Mouse (Mus musculus) stomach, postnatal 0 days (tissue): ENCODE data around the gene Lmo7. TPM values are rescaled to one million over a fixed set of nuclear protein-coding genes. Genes with fewer than 3 reads are reported as not detected.

Experiments used
- ATAC-seq: fragments of 200-750 bp; cut with Nextera tagmentation; 2 replicates; pipeline ENCODE4 v1.8.0; 2017; ENCODE audit not compliant: low FRiP score, low TSS enrichment
- DNase-seq: peaks from one replicate; pipeline ENCODE4 v3.0.0-alpha.2; 2016; ENCODE audit warnings: low spot score
- H3K27ac ChIP-seq: fragments of 300-500 bp; sonication (generic); replicated peaks from 2 replicates; pipeline ENCODE4 v1.5.1; 2014; ENCODE audit warnings: mild to moderate bottlenecking, control low read depth
- H3K27me3 ChIP-seq: fragments of 300-500 bp; sonication (generic); 2 replicates; pipeline ENCODE4 v1.6.1; 2014; ENCODE audit warnings: low read length; ENCODE audit not compliant: control insufficient read depth, insufficient read depth
- H3K36me3 ChIP-seq: fragments of 300-500 bp; sonication (generic); 2 replicates; pipeline ENCODE4 v1.6.1; 2014; ENCODE audit warnings: low read length, mixed read lengths; ENCODE audit not compliant: control insufficient read depth, insufficient read depth
- H3K4me1 ChIP-seq: fragments of 300-500 bp; sonication (generic); replicated peaks from 2 replicates; pipeline ENCODE4 v1.6.1; 2014; ENCODE audit warnings: antibody characterized with exemption; ENCODE audit not compliant: control insufficient read depth, insufficient read depth
- H3K4me2 ChIP-seq: fragments of 300-500 bp; sonication (generic); replicated peaks from 2 replicates; pipeline ENCODE4 v1.6.1; 2014; ENCODE audit warnings: low read depth, mild to moderate bottlenecking, control low read depth, moderate library complexity
- H3K4me3 ChIP-seq: fragments of 300-500 bp; sonication (generic); 2 replicates; pipeline ENCODE4 v1.5.1; 2014; ENCODE audit warnings: low read depth, low read length, control low read depth
- H3K9ac ChIP-seq: fragments of 300-500 bp; sonication (generic); 2 replicates; pipeline ENCODE4 v1.6.1; 2014; ENCODE audit warnings: mild to moderate bottlenecking, low read length, control low read depth, mixed read lengths
- H3K9me3 ChIP-seq: fragments of 300-500 bp; sonication (generic); 2 replicates; pipeline ENCODE4 v1.6.1; 2016; ENCODE audit warnings: low read length; ENCODE audit not compliant: control insufficient read depth
- CTCF ChIP-seq: IDR thresholded peaks from 2 replicates; pipeline ENCODE4 v1.5.1; 2016; ENCODE audit warnings: antibody characterized with exemption, low read depth, mild to moderate bottlenecking, moderate library complexity
- EP300 ChIP-seq: optimal IDR thresholded peaks from 2 replicates; pipeline ENCODE3; 2016; ENCODE audit warnings: antibody characterized with exemption
- WGBS: fragments of 180-500 bp; shearing (Covaris S2); extraction: QIAGEN DNeasy Blood & Tissue Kit; methylation state at CpG from one replicate; pipeline ENCODE4 v1.1.7; 2014; 5-methylcytosine and 5-hydroxymethylcytosine counted together
- polyA plus RNA-seq: library from polyadenylated mRNA; unstranded; fragments of >200 nt; fragmentation: Nextera tagmentation; extraction: Ambion mirVana; gene quantifications from 2 replicates; pipeline ENCODE4 v1.2.1, GENCODE M21; 2015

The Lmo7 gene
- polyA plus RNA-seq, 1 experiment from 2014 or later = 20.4 TPM

DNA sequence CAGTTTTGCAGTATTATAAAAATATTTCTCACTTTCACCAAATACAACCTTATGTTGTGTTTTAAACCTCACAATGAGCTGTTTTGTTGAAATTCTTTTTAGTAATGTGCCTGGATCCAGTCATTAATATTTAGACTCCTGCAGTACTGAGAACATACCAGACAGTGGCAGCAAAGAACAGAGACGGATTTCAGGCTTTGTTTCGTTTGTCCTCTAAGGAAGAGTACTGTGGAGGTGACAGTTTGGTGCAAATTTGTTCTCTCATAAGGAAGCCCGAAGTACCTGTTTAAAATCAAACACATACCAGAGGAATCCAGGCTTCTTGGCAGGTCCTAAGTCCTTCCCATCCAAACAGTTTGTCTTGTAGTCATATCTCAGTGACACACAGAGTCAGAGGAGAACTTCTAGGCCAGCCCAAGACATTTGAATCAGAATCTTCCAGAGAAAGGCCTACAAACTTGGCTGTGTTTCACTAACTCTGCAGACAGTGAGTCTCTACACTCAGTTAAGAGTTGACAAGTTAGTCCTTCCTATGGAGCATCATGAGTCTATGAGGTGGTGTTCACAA lies 52.3 kb downstream of the Lmo7 start:
- Histone ChIP-seq H3K27ac (no peak overlapping the region), H3K4me3 (no peak overlapping the region), H3K27me3 (no peaks in the 10 kb centered on the region), H3K9ac (no peak overlapping the region), H3K4me1 (no peaks in the 10 kb centered on the region), H3K36me3 (no peaks in the 10 kb centered on the region; the same call in 1 of the 2 replicates), H3K9me3 (no peaks in the 10 kb centered on the region), H3K4me2 (no peak overlapping the region)
- peak; percentile 27; the same call in 1 of the 2 replicates for ATAC-seq
- no peak for TF ChIP-seq EP300
- TF ChIP-seq CTCF = peak; percentile 90
- DNase-seq = no peak
- 9% methylated on average over 3 of the region's 3 CpGs for WGBS

DNA sequence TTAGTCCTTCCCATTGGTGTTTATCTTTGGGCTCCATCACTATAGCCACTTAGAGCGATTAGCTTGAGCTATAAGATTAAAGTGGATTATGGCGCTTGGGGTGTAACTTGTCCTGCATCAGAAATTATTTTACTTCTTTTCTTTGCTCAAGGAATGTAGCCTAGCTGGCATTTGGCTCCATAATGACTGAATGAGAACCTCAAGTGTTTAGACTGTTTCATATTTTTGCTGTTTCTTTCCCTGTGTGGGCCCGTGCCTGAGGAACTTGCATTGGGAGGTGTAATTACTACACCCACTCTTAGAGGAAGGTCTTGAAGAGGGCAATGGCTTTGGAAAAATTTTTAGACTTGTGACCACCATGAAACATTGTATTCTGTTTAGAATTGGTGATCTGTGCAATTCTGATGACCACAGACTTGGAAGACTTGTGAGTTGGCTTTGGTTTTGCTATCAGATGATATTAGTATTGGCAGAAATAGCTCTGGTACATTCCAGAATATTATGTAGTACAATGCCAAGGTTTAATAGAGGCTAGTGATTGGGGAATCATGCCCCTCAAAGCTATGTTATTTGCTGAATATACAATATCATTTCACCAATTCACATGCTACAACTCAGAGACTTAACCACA lies 54.7 kb downstream of the Lmo7 start:
- TF ChIP-seq CTCF (no peak), EP300 (no peak)
- 73% methylated on average over 3 of the region's 3 CpGs for WGBS
- no peak for ATAC-seq
- no peak overlapping the region for H3K4me2 ChIP-seq
- no peaks in the 10 kb centered on the region for H3K9me3 ChIP-seq
- DNase-seq = no peak
- H3K36me3 ChIP-seq = no peaks in the 10 kb centered on the region; the same call in 1 of the 2 replicates
- H3K4me1 ChIP-seq = no peaks in the 10 kb centered on the region
- H3K4me3 ChIP-seq = no peak overlapping the region
- H3K27ac ChIP-seq = no peak overlapping the region
- no peak overlapping the region for H3K9ac ChIP-seq
- no peaks in the 10 kb centered on the region for H3K27me3 ChIP-seq

DNA sequence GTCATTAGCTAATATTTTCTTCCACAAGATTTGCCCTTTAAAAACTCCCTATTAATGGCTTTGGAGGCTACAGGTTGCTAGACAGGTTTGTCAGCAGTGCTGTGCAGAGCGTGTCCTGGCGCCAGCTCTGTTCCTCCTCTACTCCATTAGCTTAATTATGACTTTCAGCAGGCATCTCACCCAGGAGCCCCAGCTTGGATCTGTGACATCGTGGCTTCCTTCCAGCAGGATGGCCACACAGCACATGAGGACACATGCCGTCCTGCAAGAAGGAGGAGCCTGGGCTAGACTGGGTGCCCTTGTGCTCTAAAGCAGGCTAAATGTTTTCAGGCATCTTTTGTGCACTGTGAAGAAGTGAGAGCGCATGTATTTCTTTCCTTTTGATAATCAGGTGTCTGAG lies 58.1 kb downstream of the Lmo7 start:
- Histone ChIP-seq H3K4me2 (0 out of 2 replicates have a peak overlapping the region, but pooled peaks have one; percentile 25), H3K9ac (no peak overlapping the region), H3K27ac (peak overlapping the region; percentile 72), H3K27me3 (no peaks in the 10 kb centered on the region), H3K4me3 (no peak overlapping the region), H3K9me3 (no peaks in the 10 kb centered on the region), H3K4me1 (no peaks in the 10 kb centered on the region), H3K36me3 (no peaks in the 10 kb centered on the region; the same call in 1 of the 2 replicates)
- 46% methylated on average over 5 of the region's 5 CpGs for WGBS
- no peak for TF ChIP-seq EP300
- TF ChIP-seq CTCF = no peak
- ATAC-seq = peak; percentile 80
- DNase-seq = peak; percentile 53

GRCm38 (mm10) chr14:101788475-101788874 lies 58.7 kb downstream of the Lmo7 start:
- DNase-seq = no peak
- Histone ChIP-seq H3K9ac (no peak overlapping the region), H3K4me2 (no peak overlapping the region), H3K9me3 (no peaks in the 10 kb centered on the region), H3K4me3 (no peak overlapping the region), H3K27ac (peak overlapping the region; percentile 72; the same call in 1 of the 2 replicates), H3K27me3 (no peaks in the 10 kb centered on the region), H3K4me1 (no peaks in the 10 kb centered on the region), H3K36me3 (no peaks in the 10 kb centered on the region; the same call in 1 of the 2 replicates)
- 49% methylated on average over 3 of the region's 6 CpGs for WGBS
- TF ChIP-seq EP300 (no peak), CTCF (no peak)
- ATAC-seq = peak; percentile 86

- Histone ChIP-seq H3K27ac (peak overlapping the region; percentile 40; the same call in 1 of the 2 replicates), H3K27me3 (no peaks in the 10 kb centered on the region), H3K4me3 (no peak overlapping the region), H3K4me2 (no peak overlapping the region), H3K9ac (no peak overlapping the region), H3K9me3 (no peaks in the 10 kb centered on the region), H3K36me3 (no peaks in the 10 kb centered on the region; the same call in 1 of the 2 replicates), H3K4me1 (no peaks in the 10 kb centered on the region)
- TF ChIP-seq CTCF (no peak), EP300 (no peak)
- ATAC-seq (peak; percentile 84), DNase-seq (no peak)
- 68% methylated on average over 10 of the region's 10 CpGs for WGBS
These were observed 64.9 kb downstream of the Lmo7 start for GRCm38 (mm10) chr14:101794553-101795177.
